Mouse (Mus musculus) liver, postnatal 0 days (tissue): Measurements from ENCODE around the gene Hoxd10.

Source experiments
- CTCF ChIP-seq: sonication (generic); IDR thresholded peaks from 2 replicates; pipeline ENCODE4 v1.5.1; 2016; ENCODE audit warnings: antibody characterized with exemption, low read depth
- EP300 ChIP-seq: IDR thresholded peaks from 2 replicates; pipeline ENCODE4 v1.6.1; 2016; ENCODE audit warnings: antibody characterized with exemption, low read depth, mild to moderate bottlenecking

GRCm38 (mm10) chr2:74653781-74654535 lies 37.8 kb upstream of the Hoxd10 start:
- TF ChIP-seq CTCF, result no peak
- TF ChIP-seq EP300, result no peak
